Mouse (Mus musculus): ENCODE results near the gene Olfr288. TPM values are rescaled to one million over a fixed set of nuclear protein-coding genes. Genes with fewer than 3 reads are reported as not detected.
A peak's percentile ranks its signal among the peaks of the same experiment; 100 is the strongest.

Gene Olfr288
- polyA plus RNA-seq, 1 experiment: not detected

DNA sequence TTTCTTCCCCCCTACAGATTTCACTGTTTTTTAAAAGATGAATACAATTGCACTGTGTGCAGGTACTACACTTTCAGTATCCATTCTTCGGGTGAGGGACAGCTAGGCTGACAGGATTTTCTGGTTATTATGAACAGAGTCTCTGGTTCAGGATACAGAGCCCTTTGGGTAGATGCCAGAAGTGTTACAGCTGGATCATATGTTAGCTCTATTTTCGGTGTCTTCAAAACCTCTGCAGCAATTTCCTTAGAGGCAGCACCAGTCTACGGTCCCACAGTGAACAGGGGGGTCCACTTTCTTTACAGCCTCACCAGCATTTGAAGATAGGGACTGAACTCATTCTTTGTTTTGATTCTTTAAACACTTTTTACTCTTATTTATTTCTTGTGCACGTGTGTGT lies 10.9 kb downstream of the Olfr288 start:
- no peak overlapping the region for H3K4me2 ChIP-seq (ENCODE audit: low read depth)
- no peaks in the 10 kb centered on the region for H3K27me3 ChIP-seq (ENCODE audit: control insufficient read depth, insufficient read depth, insufficient read length)
- H3ac ChIP-seq (ENCODE audit: control insufficient read depth, insufficient read length): no peak overlapping the region
- TF ChIP-seq REST (IDR thresholded peaks at IDR 0.05; ENCODE audit: insufficient read depth, insufficient read length): no peak
- TF ChIP-seq TCF3 (IDR thresholded peaks at IDR 0.05; ENCODE audit: insufficient read length, low read depth): no peak
- no peak for TF ChIP-seq SRF (IDR thresholded peaks at IDR 0.05; ENCODE audit: control insufficient read depth, insufficient read length, low read depth)
- TF ChIP-seq E2F4 (IDR thresholded peaks at IDR 0.05; ENCODE audit: insufficient read depth): no peak
- no peak for TF ChIP-seq USF1 (IDR thresholded peaks at IDR 0.05; ENCODE audit: low read depth)
- TF ChIP-seq TCF12 (IDR thresholded peaks at IDR 0.05; ENCODE audit: insufficient read depth, poor library complexity, severe bottlenecking): no peak
- no peak for TF ChIP-seq MAX (IDR thresholded peaks at IDR 0.05; ENCODE audit: low read depth)
- TF ChIP-seq CEBPB (IDR thresholded peaks at IDR 0.05; ENCODE audit: insufficient read depth, poor library complexity, severe bottlenecking): no peak
- TF ChIP-seq POLR2AphosphoS2 (IDR thresholded peaks at IDR 0.05; ENCODE audit: insufficient read length, low read depth): no peak
- TF ChIP-seq POLR2A (IDR thresholded peaks at IDR 0.05; ENCODE audit: insufficient read length, low read depth): no peak
- TF ChIP-seq MYOD1 (IDR thresholded peaks at IDR 0.05; ENCODE audit: control insufficient read depth in 1 of 3, insufficient read length in 2 of 3, low read depth in 2 of 3): no peak
- TF ChIP-seq MYOG (IDR thresholded peaks at IDR 0.05; ENCODE audit: control insufficient read depth in 1 of 3, insufficient read depth in 1 of 3, insufficient read length in 2 of 3, low read depth in 2 of 3): no peak
- H3K4me3 ChIP-seq: no peak overlapping the region
- no peaks in the 10 kb centered on the region for H3K36me3 ChIP-seq (ENCODE audit: control insufficient read depth, insufficient read depth)
- H3K79me2 ChIP-seq (ENCODE audit: control insufficient read depth, insufficient read depth): no peaks in the 10 kb centered on the region

DNA sequence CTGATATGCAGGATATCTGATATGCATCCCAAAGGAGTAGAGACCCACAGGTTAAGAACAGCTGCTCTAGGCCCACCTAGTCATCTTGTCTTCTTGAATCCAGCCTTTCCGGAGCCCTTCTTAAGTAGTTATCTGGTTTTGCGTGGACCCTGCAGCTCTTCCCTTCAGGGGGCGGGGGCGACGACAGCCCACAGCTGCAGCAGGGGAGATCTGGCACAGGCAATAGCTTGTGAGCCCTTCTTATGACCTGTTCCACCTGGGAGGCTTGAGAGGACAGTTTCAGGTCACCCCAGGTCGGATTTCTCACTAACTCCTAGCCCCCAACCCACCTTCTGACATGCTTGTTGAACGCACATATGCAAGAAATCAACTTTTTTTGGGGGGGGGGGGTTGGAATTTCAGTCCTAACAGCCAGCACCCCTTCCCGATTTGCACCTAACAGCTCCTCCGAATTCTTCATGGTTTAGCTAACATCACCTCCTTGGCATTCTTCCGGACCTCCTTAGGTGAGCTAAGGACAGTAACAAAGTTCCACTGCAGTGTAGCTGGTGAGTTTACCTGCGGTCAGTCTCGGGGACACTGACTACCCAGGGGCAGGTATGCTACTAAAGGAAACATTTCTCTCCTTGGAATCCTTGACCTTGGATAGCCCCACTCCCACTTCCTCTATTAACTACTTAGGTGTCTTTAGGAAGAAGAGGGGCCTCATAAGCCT lies 13.3 kb downstream of the Olfr288 start:
- Histone ChIP-seq H3K36me3 (ENCODE audit: control insufficient read depth, insufficient read depth) (no peaks in the 10 kb centered on the region), H3K4me3 (no peak overlapping the region), H3ac (ENCODE audit: control insufficient read depth, insufficient read length) (no peak overlapping the region), H3K79me2 (ENCODE audit: control insufficient read depth, insufficient read depth) (no peaks in the 10 kb centered on the region), H3K4me2 (ENCODE audit: low read depth) (peak overlapping the region; percentile 90), H3K27me3 (ENCODE audit: control insufficient read depth, insufficient read depth, insufficient read length) (peaks cover 10% of the 10 kb centered on the region)
- TF ChIP-seq POLR2AphosphoS2 (IDR thresholded peaks at IDR 0.05; ENCODE audit: insufficient read length, low read depth) (no peak), USF1 (IDR thresholded peaks at IDR 0.05; ENCODE audit: low read depth) (no peak), E2F4 (IDR thresholded peaks at IDR 0.05; ENCODE audit: insufficient read depth) (no peak), MYOG (IDR thresholded peaks at IDR 0.05; ENCODE audit: control insufficient read depth in 1 of 3, insufficient read depth in 1 of 3, insufficient read length in 2 of 3, low read depth in 2 of 3) (no peak), POLR2A (IDR thresholded peaks at IDR 0.05; ENCODE audit: insufficient read length, low read depth) (no peak), CEBPB (IDR thresholded peaks at IDR 0.05; ENCODE audit: insufficient read depth, poor library complexity, severe bottlenecking) (no peak), MYOD1 (IDR thresholded peaks at IDR 0.05; ENCODE audit: control insufficient read depth in 1 of 3, insufficient read length in 2 of 3, low read depth in 2 of 3) (no peak), MAX (IDR thresholded peaks at IDR 0.05; ENCODE audit: low read depth) (no peak), SRF (IDR thresholded peaks at IDR 0.05; ENCODE audit: control insufficient read depth, insufficient read length, low read depth) (no peak), TCF3 (IDR thresholded peaks at IDR 0.05; ENCODE audit: insufficient read length, low read depth) (no peak)

DNA sequence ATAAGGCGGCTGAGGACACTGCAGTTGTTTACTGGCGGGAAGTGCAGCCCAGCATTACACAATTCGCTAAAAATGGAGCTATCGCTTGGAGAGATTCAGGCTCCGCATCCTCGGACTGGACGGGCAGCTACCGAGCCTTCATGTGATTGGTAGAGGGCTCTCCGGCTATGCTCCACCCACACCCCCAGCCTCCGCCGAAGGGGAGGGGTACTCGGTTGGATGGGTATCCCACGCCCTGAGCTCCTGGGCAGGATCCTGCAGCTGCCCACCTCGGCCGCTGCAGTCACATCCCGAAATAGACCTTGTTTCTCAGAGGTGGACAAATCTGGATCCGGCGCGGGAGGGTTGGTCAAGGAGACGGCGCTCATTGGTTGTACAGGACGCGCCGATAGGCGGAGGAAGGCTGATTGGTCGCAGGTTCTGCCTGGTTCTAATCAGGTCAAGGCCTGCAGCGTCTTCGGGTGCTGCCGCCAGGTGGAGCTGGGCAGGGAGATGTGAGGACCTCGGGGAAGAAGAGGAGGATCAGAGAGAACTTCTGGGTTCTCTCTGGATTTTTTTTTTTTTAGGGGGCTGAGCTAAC lies 14.1 kb downstream of the Olfr288 start:
- Histone ChIP-seq H3K79me2 (ENCODE audit: control insufficient read depth, insufficient read depth) (no peaks in the 10 kb centered on the region), H3ac (ENCODE audit: control insufficient read depth, insufficient read length) (no peak overlapping the region), H3K36me3 (ENCODE audit: control insufficient read depth, insufficient read depth) (no peaks in the 10 kb centered on the region), H3K4me3 (peak overlapping the region; percentile 15), H3K27me3 (ENCODE audit: control insufficient read depth, insufficient read depth, insufficient read length) (peaks cover 16% of the 10 kb centered on the region), H3K4me2 (ENCODE audit: low read depth) (peak overlapping the region; percentile 90)
- TF ChIP-seq POLR2A (IDR thresholded peaks at IDR 0.05; ENCODE audit: insufficient read length, low read depth): no peak
- no peak for TF ChIP-seq TCF12 (IDR thresholded peaks at IDR 0.05; ENCODE audit: insufficient read depth, poor library complexity, severe bottlenecking)
- TF ChIP-seq CEBPB (IDR thresholded peaks at IDR 0.05; ENCODE audit: insufficient read depth, poor library complexity, severe bottlenecking): 0 out of 2 replicates have a peak, but pooled peaks have one; percentile 32
- no peak for TF ChIP-seq SRF (IDR thresholded peaks at IDR 0.05; ENCODE audit: control insufficient read depth, insufficient read length, low read depth)
- TF ChIP-seq TCF3 (IDR thresholded peaks at IDR 0.05; ENCODE audit: insufficient read length, low read depth): no peak
- peak in 1 of 3 experiments; percentile 27 for TF ChIP-seq MYOG (IDR thresholded peaks at IDR 0.05; ENCODE audit: control insufficient read depth in 1 of 3, insufficient read depth in 1 of 3, insufficient read length in 2 of 3, low read depth in 2 of 3)
- TF ChIP-seq USF1 (IDR thresholded peaks at IDR 0.05; ENCODE audit: low read depth): no peak
- no peak for TF ChIP-seq E2F4 (IDR thresholded peaks at IDR 0.05; ENCODE audit: insufficient read depth)
- TF ChIP-seq MYOD1 (IDR thresholded peaks at IDR 0.05; ENCODE audit: control insufficient read depth in 1 of 3, insufficient read length in 2 of 3, low read depth in 2 of 3): peak in 1 of 3 experiments; percentile 51
- TF ChIP-seq MAX (IDR thresholded peaks at IDR 0.05; ENCODE audit: low read depth): no peak
- no peak for TF ChIP-seq POLR2AphosphoS2 (IDR thresholded peaks at IDR 0.05; ENCODE audit: insufficient read length, low read depth)
- no peak for TF ChIP-seq REST (IDR thresholded peaks at IDR 0.05; ENCODE audit: insufficient read depth, insufficient read length)

DNA sequence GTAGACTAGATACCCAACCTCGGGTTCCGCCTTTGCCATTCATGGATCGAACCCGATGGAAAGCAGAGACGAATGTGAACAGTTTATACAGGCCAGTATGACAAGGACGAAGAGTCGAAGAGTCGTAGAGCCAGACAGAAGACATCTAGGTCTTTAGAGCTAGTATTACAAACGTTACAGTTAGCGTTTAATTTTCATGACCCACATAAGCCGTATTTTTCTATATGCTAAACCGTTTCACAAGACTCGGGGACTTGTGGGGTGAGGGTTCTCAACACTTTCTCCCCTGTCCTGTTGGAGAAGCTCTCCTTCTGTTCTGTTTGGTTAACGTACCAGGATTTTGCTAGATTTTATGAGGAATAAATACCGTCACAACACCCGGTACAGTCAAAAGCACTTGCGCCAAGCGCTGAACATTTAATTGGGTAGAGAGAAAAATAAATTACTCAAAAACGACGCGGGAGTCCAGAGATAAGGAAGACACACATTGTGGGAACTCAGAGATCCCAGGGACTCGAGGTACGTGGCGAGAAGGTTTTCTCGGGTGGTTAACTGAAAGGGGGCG lies 14.7 kb downstream of the Olfr288 start:
- Histone ChIP-seq H3ac (ENCODE audit: control insufficient read depth, insufficient read length) (no peak overlapping the region), H3K79me2 (ENCODE audit: control insufficient read depth, insufficient read depth) (no peaks in the 10 kb centered on the region), H3K27me3 (ENCODE audit: control insufficient read depth, insufficient read depth, insufficient read length) (peaks cover 16% of the 10 kb centered on the region), H3K4me2 (ENCODE audit: low read depth) (peak overlapping the region; percentile 90), H3K36me3 (ENCODE audit: control insufficient read depth, insufficient read depth) (no peaks in the 10 kb centered on the region), H3K4me3 (peak overlapping the region; percentile 15)
- TF ChIP-seq POLR2A (IDR thresholded peaks at IDR 0.05; ENCODE audit: insufficient read length, low read depth) (no peak), TCF12 (IDR thresholded peaks at IDR 0.05; ENCODE audit: insufficient read depth, poor library complexity, severe bottlenecking) (no peak), SRF (IDR thresholded peaks at IDR 0.05; ENCODE audit: control insufficient read depth, insufficient read length, low read depth) (no peak), MYOD1 (IDR thresholded peaks at IDR 0.05; ENCODE audit: control insufficient read depth in 1 of 3, insufficient read length in 2 of 3, low read depth in 2 of 3) (no peak), REST (IDR thresholded peaks at IDR 0.05; ENCODE audit: insufficient read depth, insufficient read length) (no peak), E2F4 (IDR thresholded peaks at IDR 0.05; ENCODE audit: insufficient read depth) (no peak), TCF3 (IDR thresholded peaks at IDR 0.05; ENCODE audit: insufficient read length, low read depth) (no peak), CEBPB (IDR thresholded peaks at IDR 0.05; ENCODE audit: insufficient read depth, poor library complexity, severe bottlenecking) (no peak), POLR2AphosphoS2 (IDR thresholded peaks at IDR 0.05; ENCODE audit: insufficient read length, low read depth) (no peak)

Data from myocyte (in vitro differentiated cells).